Mouse (Mus musculus): ENCODE data around the gene Slc25a13.

Gene Slc25a13

DNA sequence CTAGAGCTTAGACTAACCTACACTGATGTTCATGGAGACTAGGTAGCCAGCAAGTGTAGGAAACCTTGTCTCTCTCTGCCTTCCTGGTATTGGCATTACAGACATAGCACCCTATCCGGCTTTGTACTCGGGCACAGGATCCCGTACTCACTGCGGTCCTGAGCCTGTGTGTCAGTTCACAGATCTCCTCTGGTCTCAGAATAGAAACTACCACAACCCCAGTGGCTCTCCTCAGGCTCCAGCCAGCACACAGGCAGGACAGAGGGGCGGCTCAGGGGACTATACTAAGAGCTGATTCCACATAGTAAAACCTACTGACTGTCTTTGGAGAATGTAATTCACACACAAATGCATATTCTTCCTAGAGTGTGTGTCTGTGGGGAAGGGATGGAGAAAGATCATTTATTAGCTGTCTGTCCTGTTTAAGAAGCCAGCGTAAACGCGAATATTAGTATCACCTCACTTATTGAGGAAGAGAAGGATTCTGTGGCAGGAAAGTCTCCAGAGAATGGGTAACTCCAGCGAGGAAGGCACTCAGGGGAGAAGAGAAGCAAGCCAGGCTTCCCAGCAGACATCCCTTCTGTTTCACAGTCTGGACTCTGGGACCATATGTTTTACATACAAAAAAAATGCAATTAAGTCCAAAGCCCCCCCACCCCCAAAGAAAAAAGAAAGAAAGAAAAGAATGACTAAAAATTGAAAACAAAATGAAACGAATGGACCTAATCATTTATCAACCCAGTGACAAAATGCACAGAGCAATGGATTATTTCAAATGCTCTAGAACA is 49.4 kb downstream of the Slc25a13 start:
- DNase-seq: no peak

- DNase-seq: no peak
These were observed 53.9 kb downstream of the Slc25a13 start for GRCm38 (mm10) chr6:6162993-6163623.

DNA sequence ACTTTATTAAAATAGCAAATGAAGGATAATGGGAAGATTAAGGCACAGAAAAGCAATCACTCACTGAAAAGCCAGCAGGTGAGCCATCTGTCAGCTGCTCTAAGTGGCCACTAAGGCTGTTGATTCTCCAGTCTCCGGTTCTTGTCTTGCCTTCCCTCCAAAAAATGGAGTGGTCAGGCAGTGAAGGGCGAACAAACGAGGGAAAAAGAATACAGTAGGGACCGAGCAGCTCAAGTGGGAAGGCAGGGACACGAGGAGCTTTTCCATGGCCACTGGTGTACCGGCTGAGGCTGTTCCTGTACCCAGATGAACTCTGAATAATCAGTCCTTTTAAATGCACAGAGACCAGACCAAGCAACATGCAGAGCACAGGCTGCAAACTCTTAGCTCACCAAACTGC is 54.8 kb downstream of the Slc25a13 start:
- peak; percentile 9 to 36 for DNase-seq

GRCm38 (mm10) chr6:6160645-6161426 is 56.1 kb downstream of the Slc25a13 start:
- peak; percentile 33 to 62 for DNase-seq

DNA sequence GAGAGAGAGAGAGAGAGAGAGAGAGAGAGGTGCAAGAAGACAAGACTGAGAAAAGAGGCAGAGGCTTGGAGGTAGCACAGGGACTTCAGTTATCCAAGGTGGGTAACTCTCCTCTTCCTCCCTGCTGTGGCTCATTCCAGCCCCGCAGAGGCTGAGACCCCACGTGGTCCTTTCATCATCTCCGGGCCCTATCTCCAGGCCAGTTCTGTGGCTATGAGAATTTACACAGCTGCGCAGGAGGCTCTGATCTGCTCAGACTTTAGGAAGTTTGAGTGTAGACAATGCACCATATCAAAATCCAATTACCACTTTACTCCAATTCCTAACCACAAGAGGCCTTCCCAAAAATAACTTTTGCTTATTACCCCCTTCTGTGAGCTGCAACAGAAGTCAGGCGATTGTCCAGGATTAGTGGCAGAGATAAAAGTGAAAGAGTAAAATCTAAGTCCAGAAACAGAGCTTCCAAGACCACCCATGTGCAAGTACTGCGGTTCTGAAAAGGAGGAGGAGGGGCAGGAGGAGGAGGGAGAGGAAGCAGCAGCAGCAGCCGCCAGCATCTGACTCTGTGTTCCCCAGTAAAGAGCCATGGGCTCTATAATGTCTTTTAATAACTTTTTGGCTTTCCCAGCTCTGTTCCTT is 57.6 kb downstream of the Slc25a13 start:
- DNase-seq: no peak

- no peak for DNase-seq
These were observed 63.5 kb downstream of the Slc25a13 start for GRCm38 (mm10) chr6:6153426-6153825.

- no peak for DNase-seq
These were observed 66.2 kb downstream of the Slc25a13 start for GRCm38 (mm10) chr6:6150811-6151210.

GRCm38 (mm10) chr6:6149751-6150150 is 67.2 kb downstream of the Slc25a13 start:
- DNase-seq: no peak

GRCm38 (mm10) chr6:6149329-6149728 is 67.6 kb downstream of the Slc25a13 start:
- DNase-seq: no peak

DNA sequence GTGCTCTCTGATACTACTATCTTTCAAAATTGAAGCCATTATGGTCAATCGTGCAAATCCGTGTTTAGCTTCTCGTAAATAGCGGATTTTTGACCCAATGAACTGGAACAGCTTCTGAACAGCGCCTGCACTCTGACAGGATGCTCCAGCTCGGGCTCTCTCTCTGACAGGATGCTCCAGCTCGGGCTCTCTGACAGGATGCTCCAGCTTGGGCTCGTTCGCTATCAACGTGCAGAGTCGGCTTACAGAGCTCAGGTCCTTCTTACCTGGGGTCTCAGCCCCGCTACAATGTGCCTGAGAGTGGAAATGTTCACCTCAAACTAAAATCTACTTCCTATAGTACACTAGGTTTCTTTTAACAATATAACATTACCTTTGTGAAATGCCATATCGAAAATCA is 71.6 kb downstream of the Slc25a13 start:
- DNase-seq: no peak

GRCm38 (mm10) chr6:6143525-6143924 is 73.4 kb downstream of the Slc25a13 start:
- no peak for DNase-seq

GRCm38 (mm10) chr6:6140370-6140769 is 76.6 kb downstream of the Slc25a13 start:
- no peak for DNase-seq

DNA sequence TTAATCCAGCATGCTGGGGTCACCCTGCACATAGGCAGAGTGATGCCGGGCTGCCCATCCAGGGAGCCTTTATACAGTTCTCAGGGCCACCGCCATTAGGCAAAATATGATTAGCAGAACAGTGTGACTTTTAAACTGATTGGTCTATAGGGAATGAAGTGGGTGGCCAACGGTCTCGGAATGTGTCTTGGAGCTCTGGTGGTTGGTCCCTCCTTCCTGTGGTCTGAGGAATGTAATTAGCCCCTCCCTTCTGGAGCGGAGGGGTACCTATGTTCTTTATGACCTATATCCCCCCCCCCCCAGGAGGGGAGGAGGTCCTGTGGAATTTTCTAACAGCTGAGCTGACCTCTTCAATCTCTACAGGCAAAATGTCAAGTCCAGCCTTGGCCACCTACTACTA is 77.9 kb downstream of the Slc25a13 start:
- DNase-seq: no peak

DNA sequence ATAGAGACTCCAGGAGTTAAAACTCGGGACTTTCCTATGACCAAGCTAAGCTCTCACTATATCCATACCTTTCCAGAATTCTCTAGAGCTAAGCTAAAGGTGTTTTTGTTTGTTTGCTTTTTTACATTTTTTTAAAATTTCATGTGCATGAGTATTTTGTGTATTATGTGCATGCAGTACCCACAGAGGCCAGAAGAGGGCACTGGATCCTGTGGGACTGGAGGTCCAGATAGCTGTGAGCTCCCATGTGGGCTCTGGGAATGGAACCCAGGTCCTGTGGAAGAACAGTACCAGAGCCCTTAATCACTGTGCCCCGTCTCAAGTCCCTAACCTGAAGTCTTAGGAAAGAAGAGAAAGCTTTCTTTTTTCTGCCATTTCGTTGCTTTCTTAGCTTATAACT is 80.2 kb downstream of the Slc25a13 start:
- DNase-seq: no peak

- DNase-seq: no peak
These were observed 82.0 kb downstream of the Slc25a13 start for GRCm38 (mm10) chr6:6134935-6135334.

GRCm38 (mm10) chr6:6133556-6134050 is 83.4 kb downstream of the Slc25a13 start:
- no peak for DNase-seq

DNA sequence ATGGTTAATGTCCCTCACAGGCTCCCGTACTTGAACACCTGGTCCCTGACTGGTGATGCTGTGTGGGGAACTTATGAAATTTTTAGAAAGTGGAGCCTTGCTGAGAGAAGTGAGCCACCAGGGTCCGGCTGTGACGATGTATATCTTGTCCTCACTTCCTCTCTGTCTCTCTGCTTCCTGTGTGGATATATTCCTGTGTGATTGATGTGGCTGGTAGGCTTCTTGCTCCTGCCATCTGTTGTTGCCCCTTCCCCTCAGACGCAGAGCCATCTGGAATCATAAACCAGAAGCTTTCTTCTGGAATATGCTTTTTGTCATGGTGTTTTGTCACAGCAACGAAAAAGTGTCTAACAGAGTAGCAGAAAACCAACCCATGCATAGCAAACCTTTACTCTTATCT is 84.9 kb downstream of the Slc25a13 start:
- no peak for DNase-seq

DNA sequence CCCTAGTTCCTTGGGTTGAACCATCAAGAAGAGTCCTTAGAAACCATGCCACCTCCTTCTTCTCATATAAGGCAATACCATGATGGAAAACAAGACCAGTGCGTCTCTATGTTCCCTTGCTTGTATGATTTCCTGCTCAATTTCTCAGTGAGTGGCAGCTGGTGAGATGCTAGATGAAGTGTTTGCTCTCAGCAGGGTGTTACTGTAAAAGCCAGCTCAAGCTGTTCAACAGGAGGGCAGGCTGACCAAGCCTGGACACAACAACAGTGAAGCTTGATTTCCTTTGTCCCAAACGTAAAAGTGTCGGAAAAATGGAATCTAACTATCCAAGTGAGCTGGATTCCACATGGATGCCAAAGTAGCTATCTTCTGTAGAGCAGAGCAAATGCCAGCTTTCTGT is 91.4 kb downstream of the Slc25a13 start:
- peak; percentile 65 to 76 for DNase-seq

GRCm38 (mm10) chr6:6121904-6122303 is 95.1 kb downstream of the Slc25a13 start:
- no peak for DNase-seq

DNA sequence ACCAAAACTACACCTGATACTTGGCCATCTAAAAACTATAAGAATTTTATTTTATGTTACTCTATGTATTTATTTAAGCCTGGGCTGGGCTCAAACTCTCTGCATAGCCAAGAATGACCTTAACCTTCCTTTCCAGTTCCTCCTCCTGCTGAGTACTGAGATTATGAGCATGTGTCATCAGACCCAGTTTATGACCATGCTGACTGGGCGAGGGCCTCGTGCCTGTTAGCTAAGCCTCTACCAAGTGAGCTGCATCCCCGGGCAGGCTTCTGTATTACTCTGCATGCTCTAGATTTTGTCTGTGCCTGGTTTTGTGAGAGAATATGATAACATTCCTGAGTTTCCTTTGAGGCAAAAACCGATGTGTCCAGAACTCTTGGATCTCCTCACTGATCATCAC is 96.1 kb downstream of the Slc25a13 start:
- no peak for DNase-seq

- DNase-seq: peak in 1 of 2 experiments; percentile 9
These were observed 101.2 kb downstream of the Slc25a13 start for GRCm38 (mm10) chr6:6115771-6116170.

GRCm38 (mm10) chr6:6113776-6114175 is 103.2 kb downstream of the Slc25a13 start:
- no peak for DNase-seq
